Mouse (Mus musculus): Measurements from ENCODE around the gene Tgds.

- TF ChIP-seq CTCF (conservative IDR thresholded peaks at IDR 0.05; ENCODE audit: low read length) (no peak), NANOG (IDR thresholded peaks at IDR 0.05; ENCODE audit: borderline replicate concordance, low read length) (no peak), POU5F1 (IDR thresholded peaks at IDR 0.05; ENCODE audit: borderline replicate concordance, low read length) (no peak)
These were observed 16.0 kb upstream of the Tgds start for GRCm38 (mm10) chr14:118148554-118148953.
